Comparison of ENCODE assay signal across 8 mouse cellular contexts in the genomic region with DNA sequence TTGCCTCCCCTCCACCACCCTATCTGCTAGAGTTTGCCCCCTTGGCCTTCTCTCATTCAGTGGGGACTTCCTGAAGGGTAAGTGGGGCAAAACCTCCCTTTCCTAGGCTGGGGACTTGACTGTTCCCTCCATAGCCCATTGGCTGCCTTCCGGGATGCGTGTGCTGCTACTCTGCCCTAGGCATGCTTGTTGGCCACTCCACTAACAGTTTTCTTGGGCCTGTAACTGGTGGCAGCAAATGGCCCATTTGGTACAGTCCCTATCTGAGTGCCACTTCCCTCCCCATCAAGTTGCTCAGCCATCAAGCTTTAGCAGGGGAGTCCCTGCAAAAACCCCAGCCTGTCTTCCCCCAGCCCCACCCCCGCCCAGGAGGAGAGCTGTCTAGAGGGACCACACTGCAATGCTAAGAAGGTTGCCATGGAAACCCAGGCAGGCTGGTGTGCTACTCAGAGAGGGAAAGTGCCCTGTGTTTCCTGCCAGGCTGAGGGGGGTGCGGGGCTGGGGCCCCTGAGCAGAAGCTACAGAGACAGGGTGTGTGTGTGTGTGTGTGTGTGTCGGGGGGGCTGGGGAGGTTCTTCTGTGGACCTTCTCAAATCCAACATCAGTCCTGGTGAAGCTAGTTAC. TPM values are rescaled to one million over a fixed set of nuclear protein-coding genes. Genes with fewer than 3 reads are reported as not detected.
DNase-seq lines count a peak whose midpoint lies in the region; ATAC-seq lines count a peak whose summit lies in the region.
"Had no signal": no experiment of that assay in that cellular context is flagged by ENCODE, and none has a peak within 500 bp of the region (broad histone marks: within the 10 kb centered on the region; RNA-seq: fewer than 3 reads in every experiment).

No protein-coding gene starts in this region.

- H3K27me3 ChIP-seq in forebrain, embryonic 13.5 days: no peaks in the 10 kb centered on the region; the same call in 1 of the 2 replicates

- no peaks in the 10 kb centered on the region for H3K36me3 ChIP-seq in forebrain, embryonic 13.5 days (ENCODE audit: poor library complexity, severe bottlenecking)

- H3K4me2 ChIP-seq in forebrain, embryonic 13.5 days: peak overlapping the region; percentile 27

- H3K9me3 ChIP-seq in forebrain, embryonic 13.5 days (replicated peaks): no peaks in the 10 kb centered on the region

- intact Hi-C loops in left cerebral cortex, postnatal 36 days (cut with DNase I): no loop called here

- 27% methylated on average over 5 of the region's 5 CpGs for WGBS in forebrain, embryonic 13.5 days

- DNase-seq in left cerebral cortex, postnatal 36 days (ENCODE audit: low spot score in 2 of 2): peak; percentile 53 to 54
- peak; percentile 66 for DNase-seq in right cerebral cortex, postnatal 4 days
- no peak for DNase-seq in spleen, postnatal 10 days (ENCODE audit: low spot score in 2 of 2)
- DNase-seq in yolk sac, embryonic 10.5 days (ENCODE audit: low spot score): no peak
- DNase-seq: adrenal gland, postnatal 14 days had no signal

- no peak overlapping the region for H3K4me3 ChIP-seq in forebrain, embryonic 13.5 days

- no peak overlapping the region for H3K9ac ChIP-seq in forebrain, embryonic 13.5 days

- H3K4me1 ChIP-seq in forebrain, embryonic 13.5 days: peaks cover 52% of the 10 kb centered on the region

- peak overlapping the region; percentile 52 for H3K27ac ChIP-seq in forebrain, embryonic 13.5 days

- ATAC-seq in activated CD4-positive, CD25-positive, alpha-beta regulatory T cell, adult 4 months: peak; percentile 93
- ATAC-seq in forebrain, embryonic 13.5 days: peak; percentile 90
- ATAC-seq in erythroid progenitor cell, adult 5-6 weeks (replicated peaks; ENCODE audit: low FRiP score, poor library complexity, severe bottlenecking): no peak

RNA-seq across cellular contexts. Expression of a gene that starts 27.5 kb away (rescaled TPM):
- polyA plus RNA-seq in activated CD4-positive, CD25-positive, alpha-beta regulatory T cell, adult 4 months (2017; shearing (Covaris generic)): under 1 TPM; 0.68 to 0.99 TPM
- polyA plus RNA-seq in forebrain, embryonic 13.5 days (2015; fragmentation: Nextera tagmentation; extraction: Ambion mirVana): 4.3 and 6.8 TPM in 2 replicates
- total RNA-seq in left cerebral cortex, postnatal 36 days (2021): 100 to 1,000 TPM; 122 to 134 TPM
- total RNA-seq in erythroid progenitor cell, adult 5-6 weeks (2015; ENCODE audit: low replicate concordance): 1.7 and 5.0 TPM in 2 replicates
- total RNA-seq in erythroid progenitor cell, adult 5-6 weeks (2017; ENCODE audit: low replicate concordance): 2.1 TPM in 1 of 2 replicates, not detected in the other

RNA-seq across cellular contexts. Expression of a gene that starts 42.7 kb away (rescaled TPM):
- polyA plus RNA-seq in activated CD4-positive, CD25-positive, alpha-beta regulatory T cell, adult 4 months (2017; shearing (Covaris generic)): 10 to 100 TPM; 28.2 to 30.5 TPM
- 42.9 and 44.4 TPM in 2 replicates for polyA plus RNA-seq in forebrain, embryonic 13.5 days (2015; fragmentation: Nextera tagmentation; extraction: Ambion mirVana)
- 10 to 100 TPM in 1 of 2 experiments, 1 to 10 TPM in 1; 8.9 to 11.7 TPM for total RNA-seq in left cerebral cortex, postnatal 36 days (2021)
- total RNA-seq in erythroid progenitor cell, adult 5-6 weeks (2015; ENCODE audit: low replicate concordance): 9.4 and 10.1 TPM in 2 replicates
- total RNA-seq in erythroid progenitor cell, adult 5-6 weeks (2017; ENCODE audit: low replicate concordance): 3.5 and 4.2 TPM in 2 replicates

RNA-seq across cellular contexts. Expression of a gene that starts 50.7 kb away (rescaled TPM):
- 10 to 100 TPM; 55.0 to 70.3 TPM for polyA plus RNA-seq in activated CD4-positive, CD25-positive, alpha-beta regulatory T cell, adult 4 months (2017; shearing (Covaris generic))
- polyA plus RNA-seq in forebrain, embryonic 13.5 days (2015; fragmentation: Nextera tagmentation; extraction: Ambion mirVana): 98.2 and 106 TPM in 2 replicates
- total RNA-seq in left cerebral cortex, postnatal 36 days (2021): 10 to 100 TPM; 40.7 to 48.4 TPM
- total RNA-seq in erythroid progenitor cell, adult 5-6 weeks (2015; ENCODE audit: low replicate concordance): 76.4 and 87.2 TPM in 2 replicates
- total RNA-seq in erythroid progenitor cell, adult 5-6 weeks (2017; ENCODE audit: low replicate concordance): 50.5 and 102 TPM in 2 replicates

Comparison
In these comparisons a context has a peak if more than half of its experiments do, and no peak if none do; other contexts are left out.
1. DNase-seq: peak in left cerebral cortex, postnatal 36 days (2 of 2) and right cerebral cortex, postnatal 4 days (single experiment); none in spleen, postnatal 10 days (0 of 2) and yolk sac, embryonic 10.5 days (single experiment).
2. RNA of a gene that starts 27.5 kb away (total RNA-seq): 122 to 134 TPM in left cerebral cortex, postnatal 36 days; 1.7 to 5.0 TPM in erythroid progenitor cell, adult 5-6 weeks; every median in the first group is over 10 times any median in the second.